Mouse (Mus musculus): ENCODE measurements around the gene Etv5. TPM values are rescaled to one million over a fixed set of nuclear protein-coding genes. Genes with fewer than 3 reads are reported as not detected.

The Etv5 gene
- polyA plus RNA-seq, 1 experiment, result 18.0 TPM

- 14% methylated on average over 9 of the region's 9 CpGs for WGBS
- H3K4me3 ChIP-seq (replicated peaks; ENCODE audit: control insufficient read depth, low read depth, low read length), result no peak overlapping the region
- TF ChIP-seq CTCF (IDR thresholded peaks at IDR 0.05; ENCODE audit: control insufficient read depth, insufficient read depth, low read length), result peak; percentile 17; the same call in 1 of the 2 replicates
- no peak for TF ChIP-seq POLR2A (IDR thresholded peaks at IDR 0.05; ENCODE audit: borderline replicate concordance, control insufficient read depth, low read depth, low read length)
- H3K27ac ChIP-seq (ENCODE audit: control insufficient read depth, insufficient read depth, low read depth, low read length, poor library complexity), result no peak overlapping the region
- H3K4me1 ChIP-seq (ENCODE audit: control insufficient read depth, insufficient read depth, low read length), result no peaks in the 10 kb centered on the region
Observed at GRCm38 (mm10) chr16:22428853-22429341, 10.6 kb downstream of the Etv5 start.

- Histone ChIP-seq H3K4me3 (replicated peaks; ENCODE audit: control insufficient read depth, low read depth, low read length) (no peak overlapping the region), H3K27ac (ENCODE audit: control insufficient read depth, insufficient read depth, low read depth, low read length, poor library complexity) (no peak overlapping the region), H3K4me1 (ENCODE audit: control insufficient read depth, insufficient read depth, low read length) (no peaks in the 10 kb centered on the region)
- WGBS, result 87% methylated on average over 7 of the region's 7 CpGs
- TF ChIP-seq CTCF (IDR thresholded peaks at IDR 0.05; ENCODE audit: control insufficient read depth, insufficient read depth, low read length), result no peak
- TF ChIP-seq POLR2A (IDR thresholded peaks at IDR 0.05; ENCODE audit: borderline replicate concordance, control insufficient read depth, low read depth, low read length), result no peak
Observed at GRCm38 (mm10) chr16:22426866-22427265, 12.7 kb downstream of the Etv5 start.

- Histone ChIP-seq H3K4me3 (replicated peaks; ENCODE audit: control insufficient read depth, low read depth, low read length) (no peak overlapping the region), H3K4me1 (ENCODE audit: control insufficient read depth, insufficient read depth, low read length) (no peaks in the 10 kb centered on the region), H3K27ac (ENCODE audit: control insufficient read depth, insufficient read depth, low read depth, low read length, poor library complexity) (no peak overlapping the region)
- 80% methylated on average over 5 of the region's 5 CpGs for WGBS
- TF ChIP-seq CTCF (IDR thresholded peaks at IDR 0.05; ENCODE audit: control insufficient read depth, insufficient read depth, low read length) (no peak), POLR2A (IDR thresholded peaks at IDR 0.05; ENCODE audit: borderline replicate concordance, control insufficient read depth, low read depth, low read length) (no peak)
Observed at GRCm38 (mm10) chr16:22422256-22422655, 17.3 kb downstream of the Etv5 start.

GRCm38 (mm10) chr16:22417931-22418330 lies 21.6 kb downstream of the Etv5 start:
- Histone ChIP-seq H3K27ac (ENCODE audit: control insufficient read depth, insufficient read depth, low read depth, low read length, poor library complexity) (no peak overlapping the region), H3K4me1 (ENCODE audit: control insufficient read depth, insufficient read depth, low read length) (no peaks in the 10 kb centered on the region), H3K4me3 (replicated peaks; ENCODE audit: control insufficient read depth, low read depth, low read length) (no peak overlapping the region)
- TF ChIP-seq POLR2A (IDR thresholded peaks at IDR 0.05; ENCODE audit: borderline replicate concordance, control insufficient read depth, low read depth, low read length) (no peak), CTCF (IDR thresholded peaks at IDR 0.05; ENCODE audit: control insufficient read depth, insufficient read depth, low read length) (no peak)
- 87% methylated on average over 7 of the region's 7 CpGs for WGBS

GRCm38 (mm10) chr16:22417044-22417443 lies 22.5 kb downstream of the Etv5 start:
- TF ChIP-seq CTCF (IDR thresholded peaks at IDR 0.05; ENCODE audit: control insufficient read depth, insufficient read depth, low read length) (no peak), POLR2A (IDR thresholded peaks at IDR 0.05; ENCODE audit: borderline replicate concordance, control insufficient read depth, low read depth, low read length) (no peak)
- 85% methylated on average over 8 of the region's 8 CpGs for WGBS
- no peak overlapping the region for H3K4me3 ChIP-seq (replicated peaks; ENCODE audit: control insufficient read depth, low read depth, low read length)
- no peaks in the 10 kb centered on the region for H3K4me1 ChIP-seq (ENCODE audit: control insufficient read depth, insufficient read depth, low read length)
- H3K27ac ChIP-seq (ENCODE audit: control insufficient read depth, insufficient read depth, low read depth, low read length, poor library complexity), result no peak overlapping the region

GRCm38 (mm10) chr16:22416140-22416848 lies 23.2 kb downstream of the Etv5 start:
- WGBS, result 81% methylated on average over 6 of the region's 6 CpGs
- H3K4me1 ChIP-seq (ENCODE audit: control insufficient read depth, insufficient read depth, low read length), result no peaks in the 10 kb centered on the region

GRCm38 (mm10) chr16:22414205-22414754 lies 25.2 kb downstream of the Etv5 start:
- 82% methylated on average over 9 of the region's 9 CpGs for WGBS
- no peak overlapping the region for H3K27ac ChIP-seq (ENCODE audit: control insufficient read depth, insufficient read depth, low read depth, low read length, poor library complexity)
- TF ChIP-seq POLR2A (IDR thresholded peaks at IDR 0.05; ENCODE audit: borderline replicate concordance, control insufficient read depth, low read depth, low read length) (no peak), CTCF (IDR thresholded peaks at IDR 0.05; ENCODE audit: control insufficient read depth, insufficient read depth, low read length) (no peak)
- no peak overlapping the region for H3K4me3 ChIP-seq (replicated peaks; ENCODE audit: control insufficient read depth, low read depth, low read length)
- H3K4me1 ChIP-seq (ENCODE audit: control insufficient read depth, insufficient read depth, low read length), result no peaks in the 10 kb centered on the region

More at GRCm38 (mm10) chr16:22416140-22416848, 23.2 kb downstream of the Etv5 start:
- TF ChIP-seq POLR2A (IDR thresholded peaks at IDR 0.05; ENCODE audit: borderline replicate concordance, control insufficient read depth, low read depth, low read length) (no peak), CTCF (IDR thresholded peaks at IDR 0.05; ENCODE audit: control insufficient read depth, insufficient read depth, low read length) (no peak)
- Histone ChIP-seq H3K4me3 (replicated peaks; ENCODE audit: control insufficient read depth, low read depth, low read length) (no peak overlapping the region), H3K27ac (ENCODE audit: control insufficient read depth, insufficient read depth, low read depth, low read length, poor library complexity) (no peak overlapping the region)

- no peaks in the 10 kb centered on the region for H3K4me1 ChIP-seq (ENCODE audit: control insufficient read depth, insufficient read depth, low read length)
- no peak overlapping the region for H3K4me3 ChIP-seq (replicated peaks; ENCODE audit: control insufficient read depth, low read depth, low read length)
- no peak overlapping the region for H3K27ac ChIP-seq (ENCODE audit: control insufficient read depth, insufficient read depth, low read depth, low read length, poor library complexity)
- 84% methylated on average over 16 of the region's 16 CpGs for WGBS
- TF ChIP-seq POLR2A (IDR thresholded peaks at IDR 0.05; ENCODE audit: borderline replicate concordance, control insufficient read depth, low read depth, low read length), result no peak
- no peak for TF ChIP-seq CTCF (IDR thresholded peaks at IDR 0.05; ENCODE audit: control insufficient read depth, insufficient read depth, low read length)
Observed at GRCm38 (mm10) chr16:22412459-22413229, 26.9 kb downstream of the Etv5 start.
